Mouse (Mus musculus) hindbrain, postnatal 0 days (tissue): Measurements from ENCODE around the gene Hlcs. TPM values are rescaled to one million over a fixed set of nuclear protein-coding genes. Genes with fewer than 3 reads are reported as not detected.

ENCODE experiments used
- ATAC-seq: fragments of 200-750 bp; cut with Nextera tagmentation; 2 replicates; pipeline ENCODE4 v1.8.0; 2017; ENCODE audit warnings: mild to moderate bottlenecking, moderate TSS enrichment, moderate library complexity
- DNase-seq: peaks from one replicate; pipeline ENCODE4 v3.0.0-alpha.2; 2015; ENCODE audit warnings: low spot score
- H3K27ac ChIP-seq: fragments of 300-500 bp; sonication (generic); 2 replicates; pipeline ENCODE4 v1.5.1; 2014; ENCODE audit warnings: mild to moderate bottlenecking
- H3K27me3 ChIP-seq: fragments of 300-500 bp; sonication (generic); 2 replicates; pipeline ENCODE4 v1.6.1; 2014; ENCODE audit warnings: low read length, mixed read lengths; ENCODE audit not compliant: insufficient read depth
- H3K36me3 ChIP-seq: fragments of 300-500 bp; sonication (generic); 2 replicates; pipeline ENCODE4 v1.6.1; 2014; ENCODE audit warnings: low read length, mixed read lengths; ENCODE audit not compliant: insufficient read depth
- H3K4me1 ChIP-seq: fragments of 300-500 bp; sonication (generic); 2 replicates; pipeline ENCODE4 v1.6.1; 2014; ENCODE audit warnings: antibody characterized with exemption, low read length, mixed read lengths; ENCODE audit not compliant: insufficient read depth
- H3K4me2 ChIP-seq: fragments of 300-500 bp; sonication (generic); 2 replicates; pipeline ENCODE4 v1.6.1; 2014; ENCODE audit warnings: low read depth, mild to moderate bottlenecking, low read length, moderate library complexity, mixed read lengths
- H3K4me3 ChIP-seq: fragments of 300-500 bp; sonication (generic); 2 replicates; pipeline ENCODE4 v1.5.1; 2014; ENCODE audit warnings: low read length
- H3K9ac ChIP-seq: fragments of 300-500 bp; sonication (generic); replicated peaks from 2 replicates; pipeline ENCODE4 v1.6.1; 2014; ENCODE audit warnings: mild to moderate bottlenecking, low read length, moderate library complexity, mixed read lengths
- H3K9me3 ChIP-seq: fragments of 300-500 bp; sonication (generic); 2 replicates; pipeline ENCODE4 v1.6.1; 2016; ENCODE audit warnings: low read length, mixed read lengths
- CTCF ChIP-seq: IDR thresholded peaks from 2 replicates; pipeline ENCODE4 v1.5.1; 2016; ENCODE audit warnings: antibody characterized with exemption, control low read depth, low read depth
- WGBS: fragments of 180-500 bp; shearing (Covaris S2); extraction: QIAGEN DNeasy Blood & Tissue Kit; methylation state at CpG from one replicate; pipeline ENCODE4 v1.1.7; 2014; 5-methylcytosine and 5-hydroxymethylcytosine counted together
- polyA plus RNA-seq: library from polyadenylated mRNA; unstranded; fragments of >200 nt; fragmentation: Nextera tagmentation; extraction: Ambion mirVana; gene quantifications from 2 replicates; pipeline ENCODE4 v1.2.1, GENCODE M21; 2015
- total RNA-seq: library from RNA; depleted of rRNA; stranded (reverse); fragments of >200 nt; gene quantifications from 2 replicates; pipeline ENCODE4 v1.2.3, GENCODE M21; 2014

Gene Hlcs
- total and polyA plus RNA-seq, 2 experiments from 2014 or later: 7.3 to 8.1 TPM

DNA sequence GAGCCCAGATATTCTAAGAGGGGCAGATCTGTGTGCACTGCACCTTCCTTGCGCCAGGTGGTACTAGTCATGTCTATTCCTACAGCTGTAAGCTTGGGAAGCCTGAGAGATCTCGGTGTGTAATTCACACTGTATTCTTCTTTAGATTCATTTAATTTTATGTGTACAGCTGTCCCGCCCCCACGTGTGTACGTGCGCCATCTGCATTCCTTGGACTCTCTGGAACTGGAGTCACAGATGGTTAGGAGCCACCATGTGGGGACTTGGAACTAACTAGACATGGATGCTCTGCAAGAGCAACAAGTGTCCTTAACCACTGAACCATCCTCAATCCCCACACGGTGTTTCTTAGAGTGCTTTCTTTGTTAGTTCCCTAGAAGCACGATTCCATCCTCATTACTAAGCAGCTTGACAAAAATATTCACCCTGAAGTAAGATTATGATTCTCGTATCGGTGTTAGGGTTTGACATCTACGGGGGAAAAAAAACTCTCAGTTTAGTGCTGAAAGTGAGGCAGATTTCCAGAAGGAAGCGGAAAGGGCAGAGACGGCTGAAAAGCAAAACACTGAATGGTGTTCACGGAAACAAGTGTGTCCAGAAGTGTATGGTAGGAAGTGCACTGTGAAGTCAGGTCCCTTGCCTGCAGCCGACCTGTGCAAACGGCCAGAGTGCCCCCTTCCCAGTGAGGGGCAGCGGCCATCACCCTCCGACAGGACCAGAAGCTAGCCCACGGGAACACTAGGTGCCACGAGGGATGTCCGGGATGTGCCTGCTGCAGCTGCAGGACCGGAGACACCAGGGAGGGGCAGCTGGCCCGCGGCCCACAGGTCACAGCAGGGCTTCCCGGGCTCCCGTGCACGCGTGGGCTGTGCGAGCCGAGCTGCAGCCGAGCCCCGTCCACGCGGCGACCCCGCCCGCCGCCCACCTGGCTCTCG, 24.0 kb downstream of the Hlcs start:
- H3K4me1 ChIP-seq: no peaks in the 10 kb centered on the region
- no peaks in the 10 kb centered on the region for H3K9me3 ChIP-seq
- peak overlapping the region; percentile 83 for H3K27ac ChIP-seq
- peak; percentile 40 for TF ChIP-seq CTCF
- ATAC-seq (peak; percentile 46), DNase-seq (peak; percentile 64)
- H3K36me3 ChIP-seq: no peaks in the 10 kb centered on the region
- H3K9ac ChIP-seq: peak overlapping the region; percentile 78
- H3K27me3 ChIP-seq: no peaks in the 10 kb centered on the region
- peak overlapping the region; percentile 76 for H3K4me3 ChIP-seq
- 8% methylated on average over 38 of the region's 39 CpGs for WGBS
- peak overlapping the region; percentile 96 for H3K4me2 ChIP-seq

DNA sequence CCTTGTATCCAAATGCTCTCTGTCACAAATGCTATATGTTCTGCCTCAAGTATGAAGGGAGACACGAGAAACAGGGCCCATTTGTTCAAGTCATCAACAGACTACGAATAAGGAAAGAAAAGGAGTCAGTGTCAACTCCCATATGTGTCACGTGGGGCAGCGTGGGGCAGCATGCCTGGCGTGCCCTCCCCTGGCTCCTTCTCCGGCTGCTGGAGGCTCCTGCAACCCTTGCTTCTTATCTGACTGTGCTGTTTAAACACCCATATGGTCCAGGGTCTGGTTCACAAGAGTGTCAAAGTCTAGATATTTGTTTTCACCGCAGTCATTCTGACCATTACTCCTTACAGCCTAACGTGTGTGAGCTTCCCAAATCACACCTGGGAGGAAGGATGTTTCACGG, 25.5 kb downstream of the Hlcs start:
- H3K27me3 ChIP-seq: no peaks in the 10 kb centered on the region
- H3K27ac ChIP-seq: no peak overlapping the region
- TF ChIP-seq CTCF: no peak
- H3K4me1 ChIP-seq: no peaks in the 10 kb centered on the region
- H3K9ac ChIP-seq: no peak overlapping the region
- ATAC-seq (no peak), DNase-seq (no peak)
- no peaks in the 10 kb centered on the region for H3K36me3 ChIP-seq
- H3K9me3 ChIP-seq: no peaks in the 10 kb centered on the region
- no peak overlapping the region for H3K4me3 ChIP-seq
- WGBS: 81% methylated on average over 9 of the region's 9 CpGs
- no peak overlapping the region for H3K4me2 ChIP-seq

DNA sequence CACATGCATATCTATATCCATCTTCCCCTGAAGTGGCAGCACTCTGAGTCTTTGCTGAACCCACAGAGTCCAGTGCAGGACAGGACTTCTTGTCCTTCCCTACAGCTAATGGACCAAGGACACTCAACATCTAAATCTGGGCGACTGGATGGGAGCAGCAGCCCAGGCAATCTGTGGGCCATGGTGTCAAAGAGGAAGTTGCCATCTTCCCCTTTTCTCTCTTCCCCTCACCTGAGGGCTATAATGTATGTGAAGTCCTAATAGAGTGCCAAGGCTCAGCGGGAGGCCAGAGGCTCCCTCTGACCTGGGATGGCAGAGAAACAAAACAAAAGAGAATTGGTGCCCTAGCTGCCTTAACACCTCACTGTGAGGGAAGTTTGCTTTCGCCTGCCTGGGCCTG, 29.4 kb downstream of the Hlcs start:
- Histone ChIP-seq H3K4me1 (no peaks in the 10 kb centered on the region), H3K9me3 (no peaks in the 10 kb centered on the region), H3K36me3 (no peaks in the 10 kb centered on the region), H3K4me2 (no peak overlapping the region), H3K9ac (no peak overlapping the region), H3K27ac (no peak overlapping the region), H3K27me3 (no peaks in the 10 kb centered on the region), H3K4me3 (no peak overlapping the region)
- WGBS: 92% methylated on average over 3 of the region's 3 CpGs
- TF ChIP-seq CTCF: no peak
- no peak for ATAC-seq
- no peak for DNase-seq

DNA sequence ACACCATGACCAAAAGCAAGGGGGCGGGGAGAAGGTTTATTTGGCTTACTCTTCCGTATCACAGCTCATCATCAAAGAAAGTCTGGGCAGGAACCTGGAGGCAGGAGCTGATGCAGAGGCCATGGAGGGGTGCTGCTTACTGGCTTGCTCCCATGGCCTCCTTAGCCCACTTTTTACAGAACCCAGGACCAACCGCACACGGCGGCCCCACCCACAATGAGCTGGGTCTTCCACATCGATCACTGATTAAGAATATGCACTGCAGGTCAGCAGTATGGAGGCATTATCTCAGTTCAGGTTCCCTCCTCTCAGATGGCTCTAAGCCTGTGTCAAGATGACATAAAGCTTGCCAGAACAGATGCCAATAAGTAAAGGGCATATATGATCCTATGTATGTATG, 42.5 kb downstream of the Hlcs start:
- DNase-seq (no peak), ATAC-seq (peak; percentile 19; the same call in 1 of the 2 replicates)
- H3K4me1 ChIP-seq: no peaks in the 10 kb centered on the region
- no peak for TF ChIP-seq CTCF
- H3K4me3 ChIP-seq: no peak overlapping the region
- no peak overlapping the region for H3K4me2 ChIP-seq
- 86% methylated on average over 6 of the region's 6 CpGs for WGBS
- H3K27me3 ChIP-seq: no peaks in the 10 kb centered on the region
- no peaks in the 10 kb centered on the region for H3K9me3 ChIP-seq
- no peak overlapping the region for H3K27ac ChIP-seq
- no peaks in the 10 kb centered on the region; the same call in 1 of the 2 replicates for H3K36me3 ChIP-seq
- no peak overlapping the region for H3K9ac ChIP-seq

DNA sequence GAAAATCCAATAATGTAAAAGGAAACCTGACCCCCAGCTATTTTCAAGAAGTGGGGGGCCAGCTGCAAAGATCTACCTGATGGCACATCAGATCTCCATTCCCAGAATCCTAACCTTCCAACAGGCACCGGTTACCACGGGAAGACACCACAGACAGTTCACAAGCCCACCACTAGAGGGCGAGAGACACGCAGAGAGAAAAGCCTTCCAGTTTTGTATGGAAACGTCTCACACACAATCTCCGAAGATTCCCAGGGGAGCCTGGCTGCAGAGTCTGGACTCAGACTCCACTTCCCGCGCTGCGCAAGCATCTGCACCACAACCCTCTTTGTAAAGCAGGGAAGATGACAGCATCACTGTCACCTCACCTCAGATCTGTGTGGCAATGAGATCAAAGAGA, 43.7 kb downstream of the Hlcs start:
- Histone ChIP-seq H3K9me3 (no peaks in the 10 kb centered on the region), H3K27me3 (no peaks in the 10 kb centered on the region), H3K27ac (no peak overlapping the region), H3K4me1 (no peaks in the 10 kb centered on the region), H3K4me2 (peak overlapping the region; percentile 41), H3K9ac (no peak overlapping the region), H3K4me3 (0 out of 2 replicates have a peak overlapping the region, but pooled peaks have one; percentile 3), H3K36me3 (no peaks in the 10 kb centered on the region; the same call in 1 of the 2 replicates)
- DNase-seq (peak; percentile 96), ATAC-seq (peak; percentile 74)
- WGBS: under 1% methylated on average over 9 of the region's 9 CpGs
- TF ChIP-seq CTCF: peak; percentile 98

DNA sequence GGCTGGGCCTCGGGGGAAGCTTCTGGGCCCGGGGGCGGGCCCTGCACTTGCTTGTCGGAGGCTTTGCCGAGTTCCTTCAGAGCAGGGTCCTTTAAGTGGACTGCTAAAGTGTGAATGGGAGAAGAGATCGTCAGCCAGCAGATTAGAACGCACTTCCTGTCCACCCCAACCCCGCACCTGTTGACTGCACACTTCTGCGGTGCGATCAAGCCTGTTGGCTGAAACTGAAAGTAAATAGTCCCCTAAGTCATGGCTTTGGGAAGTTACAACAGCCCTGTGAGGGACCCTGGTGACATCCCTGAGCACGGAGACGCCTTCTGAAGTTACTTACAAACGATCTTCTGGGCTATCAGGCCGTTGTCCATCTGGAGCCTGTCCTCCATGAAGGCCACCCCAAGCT, 45.2 kb downstream of the Hlcs start:
- H3K9me3 ChIP-seq: no peaks in the 10 kb centered on the region
- H3K4me3 ChIP-seq: no peak overlapping the region
- H3K4me1 ChIP-seq: no peaks in the 10 kb centered on the region
- no peak for ATAC-seq
- no peak for TF ChIP-seq CTCF
- no peaks in the 10 kb centered on the region for H3K27me3 ChIP-seq
- no peak overlapping the region for H3K9ac ChIP-seq
- WGBS: 93% methylated on average over 14 of the region's 14 CpGs
- H3K36me3 ChIP-seq: no peaks in the 10 kb centered on the region; the same call in 1 of the 2 replicates
- no peak for DNase-seq
- H3K27ac ChIP-seq: no peak overlapping the region
- no peak overlapping the region for H3K4me2 ChIP-seq

DNA sequence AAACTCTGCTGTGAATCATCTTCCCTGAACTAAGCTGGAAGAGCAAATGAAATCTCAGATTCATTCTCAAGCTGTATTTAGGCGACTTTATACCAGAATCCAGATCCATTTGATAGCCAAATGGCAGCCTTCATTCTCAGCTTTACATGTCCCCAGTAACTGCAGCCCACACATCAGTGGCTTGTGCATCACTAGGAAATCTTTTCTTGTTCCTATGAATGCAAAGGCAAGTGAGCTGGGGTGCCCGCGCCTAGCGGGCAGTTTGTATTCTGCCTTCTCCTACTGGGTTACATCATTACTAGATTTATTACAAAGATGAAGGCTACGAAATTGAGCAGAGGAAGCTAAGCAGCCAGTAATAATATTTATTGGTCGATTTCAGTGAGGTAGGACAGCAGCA, 48.8 kb downstream of the Hlcs start:
- WGBS: 81% methylated on average over 6 of the region's 6 CpGs
- no peaks in the 10 kb centered on the region for H3K4me1 ChIP-seq
- H3K36me3 ChIP-seq: no peaks in the 10 kb centered on the region; the same call in 1 of the 2 replicates
- H3K27me3 ChIP-seq: no peaks in the 10 kb centered on the region
- no peak overlapping the region for H3K4me2 ChIP-seq
- H3K9me3 ChIP-seq: no peaks in the 10 kb centered on the region
- ATAC-seq (no peak), DNase-seq (no peak)
- H3K27ac ChIP-seq: no peak overlapping the region
- no peak overlapping the region for H3K4me3 ChIP-seq
- no peak for TF ChIP-seq CTCF
- no peak overlapping the region for H3K9ac ChIP-seq
